Mouse (Mus musculus) liver, adult 2 months (tissue): ENCODE results near the gene Zfp963. TPM values are rescaled to one million over a fixed set of nuclear protein-coding genes. Genes with fewer than 3 reads are reported as not detected.

Experiments
- DNase-seq: peaks from one replicate; pipeline ENCODE4 v3.0.0-alpha.2; 2011; ENCODE audit warnings: low read depth, low spot score; ENCODE audit errors: extremely low read depth
- H3K27ac ChIP-seq: fragments of 200-500 bp; replicated peaks from 2 replicates; pipeline ENCODE4 v1.5.1; 2012; ENCODE audit warnings: low read depth, mild to moderate bottlenecking, control low read depth, inconsistent platforms, low read length; ENCODE audit not compliant: insufficient read depth
- H3K27me3 ChIP-seq: fragments of 200-500 bp; 2 replicates; pipeline ENCODE4 v1.6.1; 2012; ENCODE audit warnings: mild to moderate bottlenecking, moderate library complexity, low read length, inconsistent platforms; ENCODE audit not compliant: control insufficient read depth, insufficient read depth
- H3K36me3 ChIP-seq: fragments of 200-500 bp; 2 replicates; pipeline ENCODE4 v1.6.1; 2012; ENCODE audit warnings: low read length, inconsistent platforms; ENCODE audit not compliant: control insufficient read depth, insufficient read depth
- H3K4me1 ChIP-seq: fragments of 200-500 bp; 2 replicates; pipeline ENCODE4 v1.6.1; 2011; ENCODE audit warnings: low read length; ENCODE audit not compliant: control insufficient read depth, insufficient read depth
- H3K4me3 ChIP-seq: fragments of 200-500 bp; 2 replicates; pipeline ENCODE4 v1.5.1; 2011; ENCODE audit warnings: low read depth, mild to moderate bottlenecking, control low read depth, low read length, moderate library complexity; ENCODE audit not compliant: insufficient read depth
- H3K79me2 ChIP-seq: fragments of 200-500 bp; 2 replicates; pipeline ENCODE4 v1.6.1; 2012; ENCODE audit warnings: inconsistent platforms, mild to moderate bottlenecking, low read length, moderate library complexity; ENCODE audit not compliant: control insufficient read depth, insufficient read depth
- H3K9ac ChIP-seq: fragments of 200-500 bp; 2 replicates; pipeline ENCODE4 v1.6.1; 2012; ENCODE audit warnings: low read depth, mild to moderate bottlenecking, control low read depth, inconsistent platforms, low read length
- CTCF ChIP-seq: fragments of 200-500 bp; IDR thresholded peaks from 2 replicates; pipeline ENCODE4 v1.5.1; 2011; ENCODE audit warnings: low read depth, low read length, control low read depth
- POLR2A ChIP-seq: fragments of 200-500 bp; IDR thresholded peaks from 2 replicates; pipeline ENCODE4 v1.6.1; 2011; ENCODE audit warnings: low read length, control low read depth; ENCODE audit not compliant: insufficient read depth; ENCODE audit errors: extremely low read depth
- WGBS: fragments of 180-500 bp; shearing (Covaris S2); methylation state at CpG from one replicate; pipeline ENCODE4 v1.1.7; 2018; 5-methylcytosine and 5-hydroxymethylcytosine counted together
- polyA plus RNA-seq: library from polyadenylated mRNA; depleted of rRNA; stranded (reverse); fragments of >200 nt; gene quantifications from 2 replicates; pipeline ENCODE4 v1.2.3, GENCODE M21; 2012; rRNA removed
- total RNA-seq: library from RNA; depleted of rRNA; stranded (reverse); fragments of >200 nt; gene quantifications from 2 replicates; pipeline ENCODE4 v1.2.3, GENCODE M21; 2014; rRNA removed

Gene Zfp963
- total RNA-seq (4.0 and 4.1 TPM in 2 replicates), polyA plus RNA-seq (1.4 and 1.7 TPM in 2 replicates)

- Histone ChIP-seq H3K27me3 (no peaks in the 10 kb centered on the region), H3K4me1 (no peaks in the 10 kb centered on the region; the same call in 1 of the 2 replicates), H3K9ac (peak within 1 kb of the TSS; percentile 95), H3K27ac (peak within 1 kb of the TSS; percentile 95), H3K36me3 (no peaks in the 10 kb centered on the region), H3K4me3 (peak within 1 kb of the TSS; percentile 82), H3K79me2 (peaks cover 2% of the 10 kb centered on the region; the same call in 1 of the 2 replicates)
- peak; percentile 95 for DNase-seq
- TF ChIP-seq CTCF (no peak), POLR2A (peak; percentile 90)
- 4% methylated on average over 48 of the region's 48 CpGs for WGBS
These were observed at the start of gene Zfp963 for GRCm38 (mm10) chr8:69749544-69750454. Zfp963 (minus strand) TSS chr8:69749970.

- H3K36me3 ChIP-seq, result peaks cover 56% of the 10 kb centered on the region
- TF ChIP-seq CTCF (no peak), POLR2A (no peak)
- 94% methylated on average over 8 of the region's 8 CpGs for WGBS
- DNase-seq, result no peak
- H3K27me3 ChIP-seq, result no peaks in the 10 kb centered on the region
- no peaks in the 10 kb centered on the region for H3K79me2 ChIP-seq
- H3K27ac ChIP-seq, result no peak overlapping the region
- no peak overlapping the region for H3K4me3 ChIP-seq
- H3K9ac ChIP-seq, result no peak overlapping the region
- H3K4me1 ChIP-seq, result no peaks in the 10 kb centered on the region
These were observed 49.5 kb upstream of the Zfp963 start for GRCm38 (mm10) chr8:69799261-69799660.

- Histone ChIP-seq H3K27me3 (no peaks in the 10 kb centered on the region), H3K27ac (no peak overlapping the region), H3K9ac (no peak overlapping the region), H3K4me1 (0 out of 2 replicates have a peak, but pooled peaks cover 3% of the 10 kb centered on the region), H3K4me3 (no peak overlapping the region), H3K36me3 (peaks cover 54% of the 10 kb centered on the region), H3K79me2 (no peaks in the 10 kb centered on the region)
- 94% methylated on average over 10 of the region's 10 CpGs for WGBS
- DNase-seq, result no peak
- TF ChIP-seq CTCF, result no peak
- TF ChIP-seq POLR2A, result no peak
These were observed 47.9 kb upstream of the Zfp963 start for GRCm38 (mm10) chr8:69797661-69798060.

- WGBS, result 96% methylated on average over 16 of the region's 16 CpGs
- no peak overlapping the region for H3K27ac ChIP-seq
- H3K4me1 ChIP-seq, result 0 out of 2 replicates have a peak, but pooled peaks cover 6% of the 10 kb centered on the region
- TF ChIP-seq CTCF (no peak), POLR2A (no peak)
- no peak overlapping the region for H3K9ac ChIP-seq
- peaks cover 46% of the 10 kb centered on the region for H3K36me3 ChIP-seq
- no peak overlapping the region for H3K4me3 ChIP-seq
- DNase-seq, result no peak
- no peaks in the 10 kb centered on the region for H3K27me3 ChIP-seq
- no peaks in the 10 kb centered on the region for H3K79me2 ChIP-seq
These were observed 47.1 kb upstream of the Zfp963 start for GRCm38 (mm10) chr8:69796721-69797345.

GRCm38 (mm10) chr8:69794901-69795300, 45.1 kb upstream of the Zfp963 start:
- Histone ChIP-seq H3K36me3 (peaks cover 35% of the 10 kb centered on the region), H3K4me3 (no peak overlapping the region), H3K27me3 (no peaks in the 10 kb centered on the region), H3K4me1 (0 out of 2 replicates have a peak, but pooled peaks cover 6% of the 10 kb centered on the region), H3K9ac (no peak overlapping the region), H3K27ac (no peak overlapping the region), H3K79me2 (peaks cover 6% of the 10 kb centered on the region)
- no peak for TF ChIP-seq POLR2A
- no peak for TF ChIP-seq CTCF
- 95% methylated on average over 6 of the region's 6 CpGs for WGBS
- no peak for DNase-seq
